Mouse (Mus musculus) cerebellum, adult 18-20 months (tissue): ENCODE data around the gene Phtf2.
"Not testable (repeated sequence)": the region's sequence is repeated elsewhere in the genome, so short reads cannot be mapped to it uniquely, and the experiment has no call there.

ENCODE experiments used
- DNase-seq, 2 experiments: peaks; one replicate each; pipeline ENCODE4 v3.0.0; 2021

Phtf2 gene

DNA sequence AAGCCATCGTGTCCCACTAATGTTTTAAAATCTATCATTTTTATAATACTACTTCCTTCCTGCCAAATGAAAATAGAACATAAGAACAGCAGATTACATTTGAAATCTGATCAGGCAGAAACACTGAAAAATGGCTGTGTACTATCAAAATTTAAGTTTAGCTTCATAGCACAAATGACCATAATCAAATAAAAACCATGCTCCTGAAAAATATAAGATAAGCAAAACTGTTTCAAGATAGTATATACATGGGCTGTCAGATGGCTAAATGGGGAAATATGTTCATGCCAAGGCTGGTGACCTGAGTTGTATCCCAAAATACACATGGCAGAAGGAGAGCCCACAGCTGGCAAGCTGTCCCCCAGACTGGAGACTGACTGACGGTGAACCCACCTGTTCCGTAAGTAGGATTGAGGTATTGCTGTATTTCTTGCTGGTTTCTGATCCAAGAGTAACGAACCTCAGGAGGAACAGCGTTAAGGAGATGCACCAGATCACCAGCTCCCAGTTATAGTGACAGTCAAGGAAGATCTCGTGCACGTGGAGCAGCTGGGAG, 116.5 kb downstream of the Phtf2 start:
- DNase-seq = no peak

DNA sequence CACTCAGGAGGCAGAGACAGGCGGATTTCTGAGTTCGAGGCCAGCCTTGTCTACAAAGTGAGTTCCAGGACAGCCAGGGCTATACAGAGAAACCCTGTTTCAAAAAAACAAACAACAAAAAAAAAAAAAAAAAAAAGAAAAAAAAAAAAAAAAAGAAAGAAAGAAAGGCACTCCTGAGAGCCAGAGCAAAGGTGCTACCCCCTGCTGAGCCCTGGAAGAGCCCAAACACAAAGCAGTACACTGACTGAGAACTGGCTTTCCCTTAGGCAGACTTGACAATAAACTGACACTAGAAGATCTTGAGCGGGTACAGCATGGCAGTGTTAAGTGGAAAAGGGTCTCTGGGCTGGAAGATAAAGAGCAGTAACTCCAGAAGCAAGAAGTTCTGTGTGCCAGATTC, 119.5 kb downstream of the Phtf2 start:
- DNase-seq = not testable (repeated sequence)

DNA sequence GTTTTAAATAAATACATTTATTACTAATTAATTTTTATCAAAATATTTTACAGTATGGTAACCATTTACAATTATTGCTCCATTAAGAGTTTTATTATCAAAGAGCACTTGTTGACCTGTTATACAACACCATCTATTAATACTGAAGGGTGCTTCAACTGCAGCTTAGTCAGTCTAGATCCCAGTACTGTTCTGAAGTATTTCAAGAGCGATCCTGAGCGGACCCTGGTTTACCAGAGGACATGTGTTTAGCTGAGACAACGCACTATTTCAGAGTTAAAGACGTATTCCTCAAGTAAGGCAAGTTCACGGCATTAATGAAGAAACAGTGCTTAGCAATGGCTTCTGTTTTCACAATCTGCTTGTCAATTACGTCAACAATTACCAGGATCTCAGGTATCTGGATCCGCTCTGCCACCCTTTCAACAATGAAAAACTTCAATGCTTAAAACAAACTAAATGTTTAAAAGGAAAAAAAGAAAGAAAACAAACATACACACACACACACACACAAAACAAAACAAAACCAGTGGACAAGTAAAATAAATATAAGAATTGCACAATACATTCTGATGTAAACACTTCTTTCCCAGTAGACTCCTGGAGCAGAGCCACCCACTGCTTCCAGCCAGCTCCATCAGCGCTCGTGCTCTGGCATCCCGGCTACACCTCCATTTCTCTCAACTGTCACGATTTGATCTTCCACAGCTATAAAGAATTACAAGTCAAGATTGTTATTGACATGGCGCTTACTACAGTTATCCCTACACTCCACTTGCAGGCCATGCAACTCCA, 121.4 kb downstream of the Phtf2 start:
- no peak for DNase-seq

DNA sequence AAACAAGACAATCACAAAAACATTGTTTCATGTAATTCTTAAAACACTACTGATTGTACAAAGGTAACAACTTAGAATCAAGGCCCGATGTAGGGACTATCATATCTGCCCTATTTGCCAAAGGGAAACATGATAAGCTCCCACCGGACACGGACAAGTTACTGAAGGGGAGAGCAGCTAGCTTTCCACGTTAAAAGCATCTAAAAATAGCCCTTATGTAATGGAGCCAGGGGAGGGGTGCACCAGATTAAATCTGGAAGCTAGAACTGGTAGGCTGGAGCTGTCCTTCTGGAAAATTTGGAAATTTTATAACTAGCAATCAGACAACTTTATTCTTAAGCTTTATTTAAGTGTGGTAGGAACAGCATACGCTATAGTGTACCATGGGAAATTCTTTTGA, 122.2 kb downstream of the Phtf2 start:
- no peak for DNase-seq

DNA sequence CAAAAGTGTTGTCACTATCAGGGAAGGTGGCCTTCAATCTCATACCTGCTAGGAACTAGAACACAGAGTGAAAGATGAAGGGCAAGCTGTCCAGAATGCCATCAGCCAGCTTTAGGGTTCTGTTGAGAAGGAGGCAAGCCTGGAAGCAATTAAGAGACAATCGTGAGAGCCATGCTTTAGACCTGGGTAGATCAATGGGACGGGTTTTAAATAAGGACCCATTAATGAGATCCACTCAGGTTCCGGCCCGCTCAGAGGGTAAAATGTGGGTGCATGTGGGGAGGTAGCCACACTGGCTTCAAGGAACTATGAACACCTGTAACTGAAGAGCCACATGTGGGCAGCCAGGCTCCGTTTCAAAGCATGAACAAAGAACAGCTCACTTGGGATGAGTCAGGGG, 128.0 kb downstream of the Phtf2 start:
- no peak for DNase-seq

DNA sequence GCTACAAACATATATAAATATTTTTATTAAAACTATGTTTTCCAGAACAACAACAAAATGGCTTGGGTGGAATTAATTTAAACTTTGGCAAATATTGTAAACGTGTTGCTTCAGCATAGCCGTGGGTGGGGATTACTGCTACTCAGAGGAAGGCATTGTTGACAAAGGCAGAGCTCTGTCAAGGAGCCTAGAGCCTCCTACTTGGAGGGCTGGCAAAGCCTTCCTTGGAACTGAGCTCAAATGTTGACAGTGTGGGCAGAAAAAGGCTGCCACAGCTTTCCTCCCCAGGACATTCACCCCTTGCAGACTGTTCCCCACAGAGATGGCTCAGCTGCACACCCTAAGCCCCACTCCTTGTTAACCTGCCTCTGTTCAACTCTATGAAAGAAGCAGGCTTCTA, 128.8 kb downstream of the Phtf2 start:
- no peak for DNase-seq

GRCm38 (mm10) chr5:20751696-20752095, 130.2 kb downstream of the Phtf2 start:
- no peak for DNase-seq

GRCm38 (mm10) chr5:20751000-20751399, 130.9 kb downstream of the Phtf2 start:
- no peak for DNase-seq

GRCm38 (mm10) chr5:20749535-20749934, 132.4 kb downstream of the Phtf2 start:
- no peak for DNase-seq

- no peak for DNase-seq
These were observed 133.1 kb downstream of the Phtf2 start for GRCm38 (mm10) chr5:20748856-20749255.

- DNase-seq = no peak
These were observed 133.8 kb downstream of the Phtf2 start for GRCm38 (mm10) chr5:20748142-20748541.

DNA sequence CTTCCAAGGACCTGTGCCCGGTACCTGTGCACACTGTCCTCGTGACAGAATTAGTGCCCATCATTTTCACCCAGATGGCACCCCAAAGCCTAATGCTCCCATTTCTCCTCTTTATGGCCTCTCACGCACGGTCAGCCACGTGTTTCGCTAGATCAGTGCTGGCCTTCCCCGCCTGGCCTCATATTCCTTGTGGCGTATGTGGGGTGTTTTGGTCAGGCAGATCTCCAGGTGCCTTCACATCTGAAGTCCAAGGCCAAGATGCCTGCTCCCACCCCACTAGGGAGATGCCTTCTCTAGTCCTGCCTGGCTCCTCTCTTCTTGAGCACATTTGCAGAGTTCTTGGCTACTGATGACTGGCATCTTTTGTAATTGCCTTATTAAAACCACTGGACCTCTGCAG, 140.0 kb downstream of the Phtf2 start:
- no peak for DNase-seq

GRCm38 (mm10) chr5:20741193-20741592, 140.7 kb downstream of the Phtf2 start:
- no peak for DNase-seq

DNA sequence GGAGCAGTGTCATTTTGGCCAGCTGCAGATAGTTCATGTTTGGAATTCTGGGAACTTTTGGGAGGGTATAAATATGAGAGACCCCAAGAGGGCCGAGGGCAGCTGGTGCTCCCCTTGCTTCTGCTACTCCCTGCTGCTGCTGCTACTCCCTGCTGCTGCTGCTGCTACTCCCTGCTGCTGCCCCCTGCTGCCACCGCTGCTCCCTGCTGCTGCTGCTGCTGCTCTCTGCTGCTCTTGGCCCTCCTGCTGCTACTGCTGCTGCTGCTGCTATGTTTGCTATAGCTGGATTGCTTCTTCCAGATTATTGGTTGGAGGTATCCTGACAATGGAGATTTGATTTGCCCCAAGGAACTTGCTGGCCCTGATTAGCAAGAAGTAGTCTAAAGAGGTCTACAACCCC, 143.1 kb downstream of the Phtf2 start:
- no peak for DNase-seq

DNA sequence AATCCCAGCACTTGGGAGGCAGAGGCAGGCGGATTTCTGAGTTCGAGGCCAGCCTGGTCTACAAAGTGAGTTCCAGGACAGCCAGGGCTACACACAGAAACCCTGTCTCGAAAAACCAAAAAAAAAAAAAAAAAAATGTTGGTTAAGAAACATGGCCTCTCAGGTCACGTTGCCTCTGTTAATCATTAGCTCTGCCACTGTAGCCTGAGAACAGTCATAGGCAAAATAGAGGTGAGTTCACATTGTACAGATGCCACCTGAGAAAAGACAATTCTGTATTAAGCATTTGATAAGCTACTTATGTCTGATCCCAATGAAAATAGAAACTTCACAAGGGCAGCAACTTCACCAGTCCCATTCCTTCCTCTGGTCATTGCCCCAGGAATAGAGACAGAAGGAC, 158.7 kb downstream of the Phtf2 start:
- not testable (repeated sequence) for DNase-seq

DNA sequence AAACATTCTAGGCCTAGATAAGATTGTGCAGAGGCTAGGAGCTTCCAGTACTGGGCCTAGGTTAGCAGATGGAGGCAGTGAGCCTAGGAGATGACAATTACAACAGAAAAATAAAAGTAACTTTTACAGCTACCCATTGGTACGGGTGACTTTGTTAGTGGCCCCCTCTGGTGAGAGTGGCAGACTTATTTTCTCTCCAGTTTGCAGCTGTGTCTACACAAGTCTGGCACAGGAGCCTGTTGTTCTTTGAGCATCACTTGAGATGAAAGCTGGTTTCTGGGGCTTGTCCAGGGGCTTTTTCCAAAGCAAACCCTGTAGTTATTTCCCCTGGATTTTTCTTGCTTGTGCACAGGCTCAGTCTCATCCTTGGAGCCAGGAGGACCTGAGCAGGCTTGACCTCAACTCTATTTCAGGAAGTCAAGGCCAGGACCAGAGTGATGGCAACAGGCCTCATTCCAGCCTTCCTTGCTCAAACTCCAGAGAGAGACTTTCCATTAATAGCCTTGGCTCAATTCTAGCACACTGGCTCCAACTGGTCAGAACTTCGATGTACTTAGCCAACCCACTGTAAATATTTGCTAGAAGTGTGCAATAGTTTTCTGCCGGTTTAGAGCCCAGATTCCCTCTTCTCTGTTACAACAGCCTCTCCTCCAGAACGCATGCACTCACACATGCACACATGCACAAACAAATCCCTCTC, 161.6 kb downstream of the Phtf2 start:
- no peak for DNase-seq

DNA sequence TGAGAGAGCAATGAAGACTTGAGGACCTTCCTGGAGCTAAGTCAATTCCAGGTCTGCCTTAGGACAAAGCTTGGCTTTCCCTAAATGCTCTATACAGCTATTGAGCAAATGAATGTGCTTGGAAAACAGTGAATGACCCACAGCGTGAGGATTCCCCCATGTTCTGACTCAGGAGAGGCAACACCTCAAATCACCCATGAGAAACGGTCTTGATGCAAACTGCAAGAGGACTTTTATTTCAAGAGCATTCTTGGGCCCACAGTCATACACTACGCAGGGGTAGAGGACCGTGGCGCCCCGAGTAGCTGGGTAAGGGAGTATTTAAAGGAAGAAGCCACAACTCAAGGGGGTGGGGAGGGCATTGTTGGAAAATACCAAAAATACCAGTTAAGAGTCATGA, 165.9 kb downstream of the Phtf2 start:
- DNase-seq = not testable (repeated sequence)

- DNase-seq = not testable (repeated sequence)
These were observed 167.3 kb downstream of the Phtf2 start for GRCm38 (mm10) chr5:20714619-20715018.

DNA sequence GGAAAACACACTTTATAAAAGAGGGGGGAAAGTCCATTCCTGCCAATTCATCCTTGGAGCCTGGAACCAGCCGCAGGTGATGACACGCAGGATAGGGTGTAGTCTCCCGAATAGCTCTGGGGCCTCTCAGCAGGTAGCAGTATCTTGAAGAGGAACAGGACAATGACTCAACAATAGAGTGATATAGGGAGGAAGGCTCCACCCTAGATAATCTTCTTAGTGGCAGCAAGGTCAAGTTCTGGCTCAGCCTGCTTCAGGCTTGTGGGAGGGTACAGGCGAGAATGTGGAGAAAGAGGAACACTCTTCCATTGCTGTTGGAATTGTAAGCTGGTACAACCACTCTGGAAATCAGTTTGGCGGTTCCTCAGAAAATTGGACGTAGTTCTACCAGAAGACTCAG, 171.1 kb downstream of the Phtf2 start:
- not testable (repeated sequence) for DNase-seq
